Mouse (Mus musculus) megakaryocyte, embryonic 14.5 days (primary cell): Measurements from ENCODE around the gene Srgap3.

Source experiments
- FLI1 ChIP-seq: IDR thresholded peaks from 2 replicates; pipeline ENCODE4 v1.6.1; 2012; ENCODE audit warnings: low read length, inconsistent platforms, mixed read lengths
- GATA1 ChIP-seq: IDR thresholded peaks from 3 replicates; pipeline ENCODE4 v1.6.1; 2012; ENCODE audit warnings: mixed read lengths, low read length, inconsistent platforms, borderline replicate concordance

DNA sequence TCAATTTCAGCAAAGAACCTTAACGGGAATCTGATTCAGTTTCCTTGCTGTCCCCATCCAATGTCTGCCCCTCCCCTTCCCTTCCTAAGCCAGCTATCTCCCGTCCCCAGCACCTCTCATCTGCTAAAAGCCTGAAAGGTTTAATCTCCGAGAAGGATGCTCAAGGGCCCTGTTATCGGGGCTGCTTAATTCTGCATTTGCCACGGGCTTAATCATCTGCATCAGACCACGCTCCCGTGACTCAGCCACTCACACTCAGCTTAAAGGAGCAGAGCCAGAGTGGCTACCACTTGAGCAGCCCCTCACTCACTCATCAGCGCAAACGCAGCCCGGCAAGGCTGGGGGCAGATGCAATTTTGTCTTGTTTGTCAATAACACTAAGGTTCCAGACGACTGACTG lies 50.7 kb downstream of the Srgap3 start:
- TF ChIP-seq GATA1 (no peak), FLI1 (no peak)
